Mouse (Mus musculus) c-Kit-positive CD71-negative TER-119-negative erythroid progenitor cells, embryonic 14.5 days (primary cell): ENCODE results near the gene St5.

Experiments used
- DNase-seq: peaks from one replicate; pipeline ENCODE4 v3.0.0-alpha.2; 2013; ENCODE audit warnings: low read depth

St5 gene

GRCm38 (mm10) chr7:109700213-109700612 lies 3.2 kb downstream of the St5 start:
- no peak for DNase-seq

DNA sequence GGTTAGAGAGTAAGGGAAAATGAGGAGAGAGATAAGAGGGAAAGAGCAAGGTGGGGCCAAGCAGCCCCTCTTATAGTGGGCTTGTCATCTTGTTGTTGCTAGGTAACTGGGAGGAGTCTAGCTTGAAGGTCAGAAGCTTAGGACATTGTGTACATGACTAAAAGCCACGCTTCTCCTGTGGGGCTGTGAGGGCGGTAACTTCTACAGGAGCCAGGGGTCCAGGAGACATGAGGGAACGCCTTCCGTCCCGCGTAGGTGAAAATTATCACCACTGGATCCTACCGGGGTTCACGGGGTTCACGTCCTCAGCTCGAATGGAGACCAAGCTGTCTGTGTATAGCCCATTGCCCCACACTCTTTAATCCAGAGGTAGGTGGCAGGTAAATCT lies 8.1 kb downstream of the St5 start:
- DNase-seq = no peak

DNA sequence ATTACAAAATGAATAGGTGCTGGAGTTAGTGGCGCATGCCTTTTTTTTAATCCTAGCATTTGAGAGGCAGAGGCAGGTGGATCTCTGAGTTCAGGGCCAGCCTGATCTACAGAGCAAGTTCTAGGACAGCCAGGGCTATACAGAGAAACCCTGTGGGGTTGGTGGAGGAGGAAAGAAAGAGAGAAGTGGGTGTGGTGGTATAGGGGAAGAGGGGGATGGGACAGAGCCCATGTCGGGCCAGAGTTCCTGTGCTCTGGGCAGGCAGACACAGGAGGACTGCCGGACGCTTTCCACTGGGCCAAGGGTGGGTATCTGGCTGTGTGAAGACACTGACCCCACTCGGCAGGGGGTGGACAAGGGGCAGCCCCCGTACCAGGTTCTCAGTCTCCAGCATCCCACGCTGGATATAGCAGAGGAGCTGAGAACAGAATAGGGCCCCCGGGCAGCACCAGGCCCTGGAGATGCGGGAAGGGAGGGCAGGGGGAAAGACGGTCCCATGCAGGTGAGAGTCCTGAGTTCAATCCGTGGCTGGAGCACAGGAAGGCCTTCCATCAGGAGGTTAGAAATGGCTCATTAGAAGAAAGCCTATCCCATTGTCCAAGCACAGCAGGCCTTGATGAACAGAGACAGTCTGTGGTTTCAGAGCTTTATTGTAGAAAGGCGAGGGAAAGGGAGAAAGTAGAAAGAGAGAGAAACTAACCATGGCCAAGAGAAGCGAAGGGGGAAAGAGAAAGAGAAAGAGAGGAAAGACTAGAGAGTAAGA lies 8.6 kb downstream of the St5 start:
- DNase-seq = no peak

DNA sequence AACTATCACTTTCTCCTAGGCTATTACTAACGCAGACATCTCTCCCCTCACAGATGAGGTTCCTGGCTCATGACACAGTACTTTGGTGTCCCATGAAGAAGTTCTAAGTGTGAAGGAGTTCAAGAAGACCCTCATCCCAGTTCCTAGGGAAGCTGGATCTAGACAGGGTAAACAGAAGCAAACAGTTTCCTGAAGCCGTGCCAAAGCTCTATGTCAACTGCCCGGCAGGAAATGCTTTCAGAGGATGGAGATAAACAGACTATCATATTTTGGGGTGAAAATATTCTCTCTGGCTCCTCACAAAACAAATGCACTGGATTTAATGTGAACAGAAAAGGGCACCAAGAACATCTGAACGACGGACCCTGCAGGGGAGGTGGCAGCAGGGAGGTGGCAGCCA lies 12.4 kb downstream of the St5 start:
- DNase-seq = no peak

DNA sequence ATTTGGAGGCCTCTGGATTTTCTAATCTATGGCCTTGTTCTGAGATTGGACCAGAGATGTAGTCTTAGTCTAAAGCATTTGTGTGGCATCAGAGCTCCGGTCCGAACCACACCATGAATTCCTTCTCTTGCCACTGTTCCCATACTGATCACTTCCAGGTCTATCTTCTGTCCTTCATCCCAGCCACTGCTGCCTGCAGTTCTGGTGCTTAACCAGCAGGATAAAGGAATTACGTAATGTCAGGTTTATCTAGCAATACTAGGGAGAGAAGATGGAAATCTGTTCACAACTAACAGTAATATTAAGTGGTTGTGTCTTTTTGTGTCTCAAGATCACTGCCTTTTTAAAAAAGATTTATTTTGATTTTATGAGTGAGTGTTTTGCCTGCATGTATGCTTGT lies 13.3 kb downstream of the St5 start:
- DNase-seq = no peak

DNA sequence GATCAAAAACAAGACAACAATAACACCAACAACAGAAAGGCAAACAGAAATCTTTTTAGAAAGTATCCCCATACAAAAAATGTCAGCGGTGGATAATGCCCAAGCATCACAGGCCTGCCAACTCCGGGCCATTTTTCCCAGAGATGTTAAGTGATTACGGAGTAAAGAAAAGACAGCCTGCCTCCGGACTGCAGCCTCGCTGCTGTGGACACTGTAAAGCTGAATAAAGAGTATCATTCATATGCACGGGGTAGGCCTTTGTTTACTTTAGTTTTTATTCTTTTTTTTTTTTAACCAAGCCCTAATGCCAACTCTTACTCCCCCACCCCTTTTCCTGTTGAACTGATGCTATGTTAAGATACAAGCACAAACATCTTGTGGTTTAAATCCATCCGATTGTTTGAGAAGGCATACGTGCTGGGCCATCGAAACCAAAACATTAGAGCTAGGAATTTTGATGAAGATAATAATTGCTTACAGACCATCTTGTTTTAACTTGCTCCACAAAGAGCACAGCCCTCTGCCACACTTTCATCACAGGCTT lies 16.7 kb downstream of the St5 start:
- DNase-seq = no peak

- DNase-seq = no peak
Measured at GRCm38 (mm10) chr7:109680879-109681278, 22.5 kb downstream of the St5 start.

DNA sequence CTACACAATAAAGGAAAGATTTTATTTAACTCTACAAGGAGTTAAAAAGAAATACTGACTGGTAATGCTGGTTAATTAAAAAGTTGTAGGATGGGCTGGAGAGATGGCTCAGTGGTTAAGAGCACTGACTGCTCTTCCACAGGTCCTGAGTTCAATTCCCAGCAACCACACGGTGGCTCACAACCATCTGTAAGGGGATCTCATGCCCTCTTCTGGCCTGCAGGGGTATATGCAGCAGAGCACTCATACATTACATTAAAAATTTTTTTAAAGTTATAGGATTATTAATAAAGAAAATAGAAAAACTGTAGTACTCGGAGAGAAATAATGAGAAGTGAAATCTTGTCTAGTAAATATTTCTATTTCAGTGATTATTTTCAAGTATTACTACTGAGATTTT lies 23.1 kb downstream of the St5 start:
- no peak for DNase-seq

DNA sequence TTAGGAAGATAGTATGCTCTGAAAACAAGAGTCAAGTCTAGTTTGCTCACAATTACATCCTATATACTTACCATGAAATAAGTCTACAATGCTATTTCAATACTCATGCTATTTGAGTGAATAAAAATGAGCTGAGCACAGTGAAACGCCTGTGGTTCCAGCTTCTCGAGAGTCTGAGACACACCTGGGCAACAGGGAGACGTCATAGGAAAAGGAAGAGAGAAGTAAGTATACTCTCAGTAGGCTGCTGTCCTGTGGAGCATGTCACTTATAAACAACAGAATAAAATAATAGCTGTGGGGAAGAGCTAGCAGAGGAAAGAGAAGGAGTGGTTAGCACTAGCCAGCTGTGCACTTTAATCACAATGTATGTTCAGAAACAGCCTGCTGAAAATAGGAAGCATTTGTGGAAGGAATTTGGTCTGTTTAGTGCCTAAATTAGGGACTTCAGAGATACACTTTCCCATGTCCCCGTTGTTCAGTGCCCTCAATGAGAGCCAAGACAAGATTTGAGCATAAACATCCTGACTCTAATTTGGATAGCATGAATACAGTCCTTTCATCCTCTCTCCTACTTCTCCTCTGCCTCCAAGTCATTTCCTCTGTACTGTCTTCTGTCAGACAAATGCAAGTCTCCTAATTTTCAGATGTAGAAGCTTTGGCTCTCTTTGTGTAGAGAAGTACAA lies 28.3 kb downstream of the St5 start:
- no peak for DNase-seq

DNA sequence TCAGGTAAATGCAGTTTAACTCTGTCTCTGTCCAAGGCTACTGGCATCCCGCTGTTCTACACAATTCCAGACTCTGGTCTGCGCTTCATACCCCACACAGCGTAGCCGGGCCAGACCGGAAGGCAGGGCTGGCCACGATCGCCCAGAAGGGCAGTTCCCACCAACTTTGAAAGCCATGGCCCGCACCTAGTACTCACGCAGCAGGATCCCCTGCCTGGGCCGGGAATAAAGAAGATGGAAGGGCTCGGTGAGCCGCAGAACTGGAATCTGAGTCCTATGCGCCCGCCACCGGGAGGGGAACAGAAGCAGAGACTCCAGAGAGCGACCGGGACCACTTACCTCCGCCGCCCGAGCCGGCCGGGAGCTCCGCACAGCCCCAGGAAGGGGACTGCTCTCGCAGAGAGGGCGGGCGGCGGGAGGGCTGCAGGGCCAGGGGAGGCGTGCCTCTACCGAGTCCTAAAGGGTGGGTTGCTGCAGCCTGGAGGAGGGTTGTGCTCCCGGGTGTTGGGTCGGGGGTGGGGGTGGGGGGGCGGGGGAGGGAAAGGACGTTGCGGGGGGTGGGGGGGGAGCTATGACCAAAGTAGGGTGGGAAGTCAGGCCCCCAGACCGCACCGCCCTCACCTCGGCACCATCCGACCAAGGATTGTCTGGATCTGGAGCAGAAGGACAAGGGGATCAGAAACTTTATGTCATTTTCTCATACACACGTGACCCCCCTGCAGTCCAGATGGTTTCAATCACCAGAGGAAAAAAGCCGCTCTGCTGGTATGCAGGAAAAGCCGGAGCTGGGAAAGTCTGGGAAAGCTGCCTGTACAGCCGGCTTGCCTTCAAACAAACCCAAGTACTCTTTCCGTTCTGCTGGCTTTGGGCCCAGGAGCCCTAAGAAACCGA lies 31.6 kb downstream of the St5 start:
- DNase-seq = no peak

DNA sequence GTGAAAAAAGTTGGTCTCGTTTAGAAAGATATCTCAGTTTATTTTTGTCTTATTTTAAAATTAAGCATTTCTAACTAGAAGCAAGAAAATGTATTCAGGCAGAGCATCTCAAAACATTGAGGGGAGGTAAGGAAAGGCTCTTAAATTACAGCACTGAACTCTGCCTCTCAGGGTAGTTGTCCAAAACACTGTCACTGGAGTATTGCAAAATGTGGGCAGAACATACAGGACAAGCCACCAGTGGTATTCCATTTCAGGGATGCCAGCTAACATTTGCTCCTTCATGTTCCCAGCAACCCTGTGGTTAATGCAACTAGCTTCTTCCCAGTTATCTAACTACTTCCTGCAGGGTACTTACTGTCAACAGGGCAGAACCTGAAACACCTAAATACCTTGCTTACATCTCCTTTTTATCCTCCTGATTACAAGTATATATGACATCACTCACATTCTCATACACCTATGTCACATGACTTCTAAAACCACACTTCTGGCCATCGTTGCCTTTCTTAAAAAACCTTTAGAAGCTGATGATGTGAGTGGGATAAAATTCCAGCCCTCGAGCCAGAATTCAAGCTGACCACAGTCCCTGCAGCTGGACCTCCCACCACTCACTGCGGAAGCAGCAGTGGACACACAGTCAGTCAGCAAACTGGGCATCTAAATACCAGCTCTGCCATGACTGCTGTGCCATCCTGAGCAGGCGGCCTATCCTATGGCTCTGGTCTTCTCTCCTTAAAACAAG lies 33.8 kb downstream of the St5 start:
- no peak for DNase-seq

GRCm38 (mm10) chr7:109666664-109667063 lies 36.7 kb downstream of the St5 start:
- DNase-seq = no peak

DNA sequence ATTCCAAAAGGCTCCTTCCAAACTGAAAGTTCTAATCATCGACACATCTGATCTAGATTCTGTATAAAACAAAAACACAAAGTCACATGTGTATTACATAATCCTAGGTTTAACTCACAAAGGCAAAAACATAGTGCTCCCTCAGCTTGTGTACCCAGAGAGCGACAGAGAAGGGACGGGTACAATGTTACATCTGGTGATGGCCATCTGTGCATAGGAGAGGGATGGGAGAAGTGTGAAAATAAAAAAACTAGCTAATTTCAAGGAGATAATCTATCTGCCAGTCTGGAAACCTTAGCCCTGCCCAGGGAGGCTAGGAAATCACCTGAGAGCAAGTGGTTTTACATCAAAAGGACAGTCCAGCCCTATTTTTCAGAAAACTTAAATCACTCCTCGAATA lies 40.8 kb downstream of the St5 start:
- no peak for DNase-seq

- DNase-seq = no peak
Measured at GRCm38 (mm10) chr7:109659278-109659677, 44.1 kb downstream of the St5 start.

- DNase-seq = no peak
Measured at GRCm38 (mm10) chr7:109657884-109658283, 45.5 kb downstream of the St5 start.

- no peak for DNase-seq
Measured at GRCm38 (mm10) chr7:109654871-109655270, 48.5 kb downstream of the St5 start.

- DNase-seq = no peak
Measured at GRCm38 (mm10) chr7:109648812-109649594, 54.4 kb downstream of the St5 start.

- DNase-seq = no peak
Measured at GRCm38 (mm10) chr7:109646574-109646973, 56.8 kb downstream of the St5 start.

DNA sequence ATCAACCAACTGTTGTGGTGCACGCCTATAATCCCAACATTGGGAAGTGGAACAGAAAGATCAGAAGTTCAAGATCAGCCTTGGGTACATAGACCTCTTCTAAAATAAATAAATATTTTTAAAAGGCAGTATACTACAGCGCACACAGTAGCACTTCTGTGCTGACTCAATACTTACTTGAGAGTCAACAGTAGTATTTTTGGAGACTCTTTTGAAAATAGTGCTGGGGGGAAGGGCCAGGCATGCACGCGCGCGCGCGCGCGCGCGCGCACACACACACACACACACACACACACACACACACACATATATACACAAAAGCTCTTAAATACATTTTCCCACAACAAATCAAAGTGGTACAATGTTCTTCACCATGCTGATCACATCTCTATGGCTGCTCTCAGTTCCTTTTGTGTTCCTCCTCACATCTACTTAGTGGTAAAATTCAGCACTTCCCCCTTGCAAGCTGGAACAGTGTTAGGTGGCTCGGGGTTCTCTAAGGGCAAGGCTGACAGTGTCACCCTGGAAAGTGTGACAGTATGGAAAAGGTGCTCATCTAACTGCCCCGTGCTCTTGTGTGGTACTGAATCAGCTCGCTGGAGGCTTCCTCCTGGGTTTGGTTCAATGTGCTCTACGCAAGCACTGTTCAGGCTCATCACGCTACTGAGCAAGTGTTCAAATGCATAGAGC lies 60.0 kb downstream of the St5 start:
- no peak for DNase-seq

DNA sequence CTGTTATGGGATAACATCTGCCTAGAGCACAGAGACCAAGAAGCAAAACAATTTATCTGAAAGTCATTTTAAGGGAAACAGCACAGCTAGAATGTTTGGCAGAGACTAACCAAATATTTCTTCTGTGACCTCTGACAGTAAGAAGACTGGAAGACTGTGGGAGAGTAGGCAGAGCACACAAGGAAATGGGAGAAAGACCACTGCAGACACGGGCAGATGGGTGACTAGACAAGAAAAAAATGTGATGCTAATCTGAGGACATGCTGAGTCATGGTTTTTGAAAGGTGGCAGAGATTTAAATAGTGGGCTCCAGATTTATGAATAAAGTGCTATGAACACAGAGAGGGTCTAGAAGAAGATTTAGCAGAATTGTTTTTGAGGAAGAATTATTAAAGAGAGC lies 61.4 kb downstream of the St5 start:
- DNase-seq = no peak
